Mouse (Mus musculus) olfactory bulb, adult 2 months (tissue): Measurements from ENCODE around the gene Setd2. TPM values are rescaled to one million over a fixed set of nuclear protein-coding genes. Genes with fewer than 3 reads are reported as not detected.

Experiments
- H3K27ac ChIP-seq: fragments of 200-500 bp; 2 replicates; pipeline ENCODE4 v1.5.1; 2012; ENCODE audit warnings: low read depth, low read length; ENCODE audit not compliant: insufficient read depth
- H3K4me1 ChIP-seq: fragments of 200-500 bp; 2 replicates; pipeline ENCODE4 v1.6.1; 2012; ENCODE audit warnings: low read length; ENCODE audit not compliant: control insufficient read depth, insufficient read depth
- H3K4me3 ChIP-seq: fragments of 200-500 bp; 2 replicates; pipeline ENCODE4 v1.5.1; 2012; ENCODE audit warnings: mild to moderate bottlenecking, low read depth, low read length, moderate library complexity; ENCODE audit not compliant: insufficient read depth
- CTCF ChIP-seq: fragments of 200-500 bp; IDR thresholded peaks from 2 replicates; pipeline ENCODE4 v1.5.1; 2012; ENCODE audit warnings: low read depth, mild to moderate bottlenecking, low read length, moderate library complexity; ENCODE audit not compliant: insufficient read depth
- POLR2A ChIP-seq: fragments of 200-500 bp; IDR thresholded peaks from 2 replicates; pipeline ENCODE4 v1.6.1; 2012; ENCODE audit warnings: mild to moderate bottlenecking, low read depth, low read length, moderate library complexity; ENCODE audit not compliant: insufficient read depth
- WGBS: fragments of 180-500 bp; shearing (Covaris S2); methylation state at CpG from one replicate; pipeline ENCODE4 v1.1.7; 2018; 5-methylcytosine and 5-hydroxymethylcytosine counted together
- polyA plus RNA-seq: library from polyadenylated mRNA; stranded (reverse); fragments of >200 nt; gene quantifications from 2 replicates; pipeline ENCODE4 v1.2.4, GENCODE M21; 2012; ENCODE audit warnings: low replicate concordance; ENCODE audit not compliant: missing spikeins, insufficient read depth, insufficient read length

The Setd2 gene
- polyA plus RNA-seq, 1 experiment: 420 TPM

DNA sequence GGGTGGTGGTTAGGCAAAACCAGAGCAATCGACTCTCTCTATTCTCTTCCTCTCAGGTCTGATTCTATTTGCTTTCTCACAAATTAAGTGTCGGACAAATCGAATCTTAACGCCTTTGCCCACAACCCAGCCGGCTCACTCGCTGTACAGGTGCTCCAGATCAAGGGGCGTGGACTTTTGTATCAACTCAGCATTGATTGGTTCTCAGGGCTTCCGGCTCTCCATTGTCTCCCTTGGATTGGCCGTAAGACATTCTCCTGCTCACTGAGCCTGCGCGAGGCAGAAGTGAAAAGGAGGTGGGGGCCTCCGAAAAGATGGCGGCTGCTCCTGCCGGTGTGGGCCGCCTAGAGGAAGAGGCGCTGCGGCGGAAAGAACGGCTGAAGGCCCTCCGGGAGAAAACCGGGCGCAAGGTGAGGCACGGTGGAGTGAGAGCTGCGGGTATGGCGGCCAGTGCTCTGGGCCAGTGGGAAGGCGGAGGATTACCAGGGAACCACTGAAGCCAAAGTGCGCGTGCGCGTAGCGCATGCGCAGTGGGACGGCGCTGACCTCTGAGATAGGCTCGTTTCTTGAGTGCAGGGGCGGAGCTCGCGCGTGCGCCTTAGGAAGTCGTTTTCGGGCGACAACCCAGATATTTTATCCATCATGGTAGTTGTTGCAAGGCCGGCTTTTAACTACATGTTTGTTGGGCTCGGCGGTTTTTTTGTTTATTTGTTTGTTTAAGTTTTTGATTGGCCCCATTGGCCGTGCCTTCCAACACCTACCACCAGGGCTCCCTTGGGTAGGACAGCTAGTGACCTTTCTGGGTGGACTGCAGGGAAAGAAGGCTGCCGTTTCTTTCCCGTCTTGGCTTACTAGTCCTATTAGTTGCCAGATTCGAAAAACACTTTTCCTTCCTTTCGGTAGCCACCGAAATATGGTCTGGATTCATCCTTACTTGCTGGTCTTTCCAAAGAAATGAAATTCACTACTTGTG is 124.1 kb downstream of the Setd2 start, which contains the start of gene Ccdc12:
Ccdc12 (plus strand) TSS at position 255 of the 973 bp plus-strand sequence.
- under 1% methylated on average over 52 of the region's 52 CpGs for WGBS
- peak within 1 kb of the TSS; percentile 98 for H3K4me3 ChIP-seq
- TF ChIP-seq POLR2A (peak; percentile 94), CTCF (peak; percentile 16; the same call in 1 of the 2 replicates)
- H3K27ac ChIP-seq: peak within 1 kb of the TSS; percentile 100
- peaks cover 34% of the 10 kb centered on the region for H3K4me1 ChIP-seq

DNA sequence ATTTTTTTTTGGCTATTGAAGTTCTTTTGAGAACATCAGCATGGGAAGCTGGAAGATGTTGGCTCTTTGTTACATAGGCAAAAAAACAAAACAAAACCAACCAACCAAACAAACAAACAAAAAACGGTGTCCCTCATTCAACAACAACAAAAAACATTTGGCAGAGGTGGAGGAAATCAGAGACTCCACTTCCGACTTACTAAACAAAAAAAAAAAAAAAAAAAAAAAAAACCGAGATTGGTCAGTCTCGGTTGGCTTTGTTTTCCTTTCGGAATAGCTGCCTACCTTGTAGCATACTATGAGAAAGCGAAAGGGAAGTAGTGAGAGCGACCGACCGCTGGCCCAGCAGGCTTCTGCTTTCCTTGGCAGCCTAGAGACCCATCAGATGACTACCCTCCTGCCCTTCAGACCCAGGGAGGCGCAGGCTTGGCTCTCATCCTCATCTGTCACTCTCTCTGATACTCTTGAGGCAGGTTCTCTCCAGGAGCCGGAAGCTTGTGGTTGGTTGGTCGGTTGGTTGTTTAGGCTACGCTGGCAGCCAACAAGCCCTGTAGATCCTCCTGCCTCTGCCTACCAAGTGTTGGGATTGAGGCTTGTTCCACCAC is 125.2 kb downstream of the Setd2 start:
- H3K27ac ChIP-seq: peak overlapping the region; percentile 11; the same call in 1 of the 2 replicates
- H3K4me1 ChIP-seq: peaks cover 28% of the 10 kb centered on the region
- 62% methylated on average over 13 of the region's 13 CpGs for WGBS
- 0 out of 2 replicates have a peak overlapping the region, but pooled peaks have one; percentile 0 for H3K4me3 ChIP-seq
- no peak for TF ChIP-seq POLR2A
- no peak for TF ChIP-seq CTCF

DNA sequence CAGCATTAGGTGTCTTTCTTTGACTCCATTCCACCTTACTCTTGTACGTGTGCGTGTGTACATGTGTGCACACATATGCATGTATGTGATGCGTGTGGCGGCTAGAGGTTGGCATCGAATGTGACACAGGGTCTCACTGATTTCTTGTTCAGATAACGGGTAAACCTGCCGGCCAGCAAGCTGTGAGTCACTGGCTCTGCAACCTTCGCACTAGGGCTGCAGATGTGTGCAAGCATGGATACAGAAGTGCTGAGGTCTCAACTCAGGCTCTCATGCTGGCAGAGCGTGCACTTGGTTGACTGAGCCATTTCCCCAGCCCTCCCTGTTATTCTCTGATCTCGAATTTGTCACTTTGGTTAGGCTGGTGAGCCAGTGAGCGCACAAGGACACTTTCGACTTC is 127.1 kb downstream of the Setd2 start:
- Histone ChIP-seq H3K27ac (no peak overlapping the region), H3K4me3 (no peak overlapping the region), H3K4me1 (peaks cover 17% of the 10 kb centered on the region)
- WGBS: 91% methylated on average over 12 of the region's 12 CpGs
- TF ChIP-seq CTCF: no peak
- TF ChIP-seq POLR2A: no peak

- TF ChIP-seq CTCF (no peak), POLR2A (no peak)
- 89% methylated on average over 2 of the region's 2 CpGs for WGBS
- Histone ChIP-seq H3K4me3 (no peak overlapping the region), H3K27ac (no peak overlapping the region), H3K4me1 (peaks cover 14% of the 10 kb centered on the region)
These were observed 127.8 kb downstream of the Setd2 start for GRCm38 (mm10) chr9:110660208-110660607.

GRCm38 (mm10) chr9:110660856-110661612 is 128.6 kb downstream of the Setd2 start:
- no peak overlapping the region for H3K27ac ChIP-seq
- 76% methylated on average over 7 of the region's 7 CpGs for WGBS
- H3K4me3 ChIP-seq: no peak overlapping the region
- H3K4me1 ChIP-seq: peaks cover 13% of the 10 kb centered on the region
- no peak for TF ChIP-seq CTCF
- TF ChIP-seq POLR2A: no peak

GRCm38 (mm10) chr9:110662844-110663243 is 130.4 kb downstream of the Setd2 start:
- peaks cover 21% of the 10 kb centered on the region for H3K4me1 ChIP-seq
- 76% methylated on average over 1 of the region's 1 CpGs for WGBS
- TF ChIP-seq CTCF: no peak
- TF ChIP-seq POLR2A: no peak
- no peak overlapping the region for H3K27ac ChIP-seq
- no peak overlapping the region for H3K4me3 ChIP-seq

GRCm38 (mm10) chr9:110665912-110666311 is 133.5 kb downstream of the Setd2 start:
- H3K4me1 ChIP-seq: peaks cover 18% of the 10 kb centered on the region
- H3K27ac ChIP-seq: no peak overlapping the region
- TF ChIP-seq CTCF: no peak
- no peak for TF ChIP-seq POLR2A
- WGBS: 34% methylated on average over 4 of the region's 4 CpGs
- no peak overlapping the region for H3K4me3 ChIP-seq

GRCm38 (mm10) chr9:110666374-110666773 is 134.0 kb downstream of the Setd2 start:
- TF ChIP-seq CTCF: no peak
- no peak for TF ChIP-seq POLR2A
- Histone ChIP-seq H3K4me1 (peaks cover 18% of the 10 kb centered on the region), H3K27ac (no peak overlapping the region), H3K4me3 (no peak overlapping the region)
- 42% methylated on average over 8 of the region's 8 CpGs for whole genome bisulfite sequencing
